Mouse (Mus musculus) forebrain, embryonic 10.5 days (tissue): Measurements from ENCODE around the gene Jarid2. TPM values are rescaled to one million over a fixed set of nuclear protein-coding genes. Genes with fewer than 3 reads are reported as not detected.

Source experiments
- DNase-seq: peaks from one replicate; pipeline ENCODE4 v3.0.0-alpha.2; 2017; ENCODE audit warnings: low spot score; ENCODE audit errors: extremely low spot score
- H3K27ac ChIP-seq: fragments of 300-500 bp; sonication (generic); 2 replicates; pipeline ENCODE4 v1.5.1; 2016; ENCODE audit warnings: mild to moderate bottlenecking
- H3K27me3 ChIP-seq: fragments of 300-500 bp; sonication (generic); 2 replicates; pipeline ENCODE4 v1.6.1; 2016; ENCODE audit warnings: mild to moderate bottlenecking; ENCODE audit not compliant: poor library complexity, severe bottlenecking
- H3K36me3 ChIP-seq: fragments of 300-500 bp; sonication (generic); replicated peaks from 2 replicates; pipeline ENCODE4 v1.6.1; 2016; ENCODE audit warnings: mild to moderate bottlenecking, moderate library complexity
- H3K4me1 ChIP-seq: fragments of 300-500 bp; sonication (generic); 2 replicates; pipeline ENCODE4 v1.6.1; 2016
- H3K4me3 ChIP-seq: fragments of 300-500 bp; sonication (generic); 2 replicates; pipeline ENCODE4 v1.5.1; 2016; ENCODE audit warnings: mild to moderate bottlenecking, moderate library complexity
- H3K9me3 ChIP-seq: fragments of 300-500 bp; sonication (generic); 2 replicates; pipeline ENCODE4 v1.6.1; 2016; ENCODE audit warnings: mild to moderate bottlenecking, moderate library complexity
- WGBS: fragments of 180-500 bp; shearing (Covaris S2); methylation state at CpG from one replicate; pipeline ENCODE4 v1.1.7; 2016; 5-methylcytosine and 5-hydroxymethylcytosine counted together
- polyA plus RNA-seq: library from polyadenylated mRNA; unstranded; fragments of >200 nt; fragmentation: Nextera tagmentation; extraction: Ambion mirVana; gene quantifications from 2 replicates; pipeline ENCODE4 v1.2.1, GENCODE M21; 2016

The Jarid2 gene
- polyA plus RNA-seq, 1 experiment from 2014 or later, result 65.0 TPM

DNA sequence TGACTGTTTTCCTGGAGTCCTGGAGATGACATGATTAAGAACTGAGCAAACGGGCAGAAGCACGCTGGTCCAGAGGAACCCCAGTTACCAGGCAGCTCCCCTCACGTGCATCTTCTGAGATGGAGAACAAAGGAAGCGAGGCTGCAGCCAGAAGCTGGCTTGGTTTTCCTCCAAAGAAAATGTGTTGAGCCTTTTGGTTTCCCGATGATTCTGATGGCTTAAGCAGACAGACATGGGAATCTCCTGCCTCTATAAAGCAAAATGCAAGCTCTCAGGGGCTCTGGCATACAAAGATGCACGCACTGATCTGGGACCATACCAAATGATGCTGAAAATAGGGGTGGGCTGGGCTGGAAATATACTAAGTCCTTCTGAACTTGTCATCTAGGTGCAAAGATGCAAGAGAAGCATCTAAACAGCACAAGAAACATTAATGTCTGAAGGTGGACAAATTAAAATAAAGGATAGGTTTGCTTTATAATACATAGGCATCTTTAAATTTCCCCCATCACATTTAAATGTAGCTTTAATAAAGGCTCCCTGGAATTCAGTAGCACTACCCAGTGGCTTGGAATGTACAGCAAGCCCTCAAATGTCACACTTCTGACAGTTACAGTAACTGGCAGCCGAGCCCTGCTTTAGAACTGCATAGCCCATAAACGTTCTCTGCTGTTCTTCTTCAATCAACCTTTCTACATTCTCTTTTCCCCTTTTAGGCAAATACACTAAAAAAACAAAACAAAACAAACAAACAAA lies 217.8 kb downstream of the Jarid2 start:
- no peak for DNase-seq
- WGBS, result 60% methylated on average over 8 of the region's 8 CpGs

DNA sequence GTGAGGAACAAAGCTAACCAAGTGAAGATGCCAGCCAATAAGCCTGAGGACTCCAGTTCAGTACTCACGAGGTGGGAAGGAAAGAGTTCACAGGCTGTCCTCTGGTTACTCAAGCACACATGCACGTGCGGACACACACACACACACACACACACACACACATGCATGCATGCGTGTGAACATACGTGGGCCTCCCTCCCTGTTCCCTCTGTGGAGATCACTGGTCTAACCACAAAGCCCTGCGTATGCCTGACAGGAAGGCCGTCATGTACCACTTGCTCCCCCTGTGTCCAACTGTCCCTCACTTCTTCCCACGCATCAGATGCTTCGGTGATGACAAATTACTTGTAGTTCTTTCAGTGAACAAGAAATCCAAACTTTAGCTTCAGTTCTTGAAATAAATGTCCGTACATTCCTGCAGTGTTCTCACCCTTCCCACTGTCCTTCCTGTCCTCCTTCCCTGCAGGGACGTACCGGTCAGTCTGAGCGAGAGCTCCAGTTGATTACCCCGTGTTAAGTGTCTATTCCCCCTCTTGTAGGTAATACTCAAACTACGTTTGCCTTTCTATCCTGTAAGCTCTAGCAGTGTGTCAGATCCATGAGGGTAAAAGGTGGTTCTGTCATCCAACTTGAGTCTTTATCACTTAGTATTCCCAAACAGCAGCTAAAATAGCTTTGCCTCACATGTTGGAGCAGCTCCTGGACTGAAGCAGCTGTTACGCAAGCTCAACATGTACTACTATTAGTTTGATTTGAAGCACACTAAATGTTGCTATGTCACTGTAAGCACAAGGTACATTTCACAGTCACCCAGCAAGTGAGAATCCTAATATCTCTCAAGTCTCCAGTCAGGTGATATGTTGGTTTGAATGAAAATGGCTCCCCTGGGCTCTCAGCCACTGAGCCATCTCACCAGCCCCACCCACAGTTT lies 219.3 kb downstream of the Jarid2 start:
- H3K27me3 ChIP-seq, result no peaks in the 10 kb centered on the region
- WGBS, result 91% methylated on average over 16 of the region's 16 CpGs
- H3K9me3 ChIP-seq, result no peaks in the 10 kb centered on the region
- peaks cover 14% of the 10 kb centered on the region for H3K36me3 ChIP-seq
- H3K4me1 ChIP-seq, result peaks cover 34% of the 10 kb centered on the region
- H3K4me3 ChIP-seq, result no peak overlapping the region
- no peak for DNase-seq
- no peak overlapping the region for H3K27ac ChIP-seq

More for the DNA sequence above, 217.8 kb downstream of the Jarid2 start:
- no peaks in the 10 kb centered on the region for H3K27me3 ChIP-seq
- no peaks in the 10 kb centered on the region for H3K9me3 ChIP-seq
- H3K4me1 ChIP-seq, result peaks cover 28% of the 10 kb centered on the region
- H3K4me3 ChIP-seq, result peak overlapping the region; percentile 33; the same call in 1 of the 2 replicates
- H3K27ac ChIP-seq, result peak overlapping the region; percentile 82
- peaks cover 16% of the 10 kb centered on the region for H3K36me3 ChIP-seq

GRCm38 (mm10) chr13:44952393-44953086 lies 223.3 kb downstream of the Jarid2 start:
- Histone ChIP-seq H3K4me3 (no peak overlapping the region), H3K27me3 (no peaks in the 10 kb centered on the region), H3K36me3 (peaks cover 21% of the 10 kb centered on the region), H3K4me1 (peaks cover 18% of the 10 kb centered on the region), H3K9me3 (peaks cover 5% of the 10 kb centered on the region; the same call in 1 of the 2 replicates), H3K27ac (no peak overlapping the region)
- no peak for DNase-seq
- 84% methylated on average over 10 of the region's 10 CpGs for WGBS

DNA sequence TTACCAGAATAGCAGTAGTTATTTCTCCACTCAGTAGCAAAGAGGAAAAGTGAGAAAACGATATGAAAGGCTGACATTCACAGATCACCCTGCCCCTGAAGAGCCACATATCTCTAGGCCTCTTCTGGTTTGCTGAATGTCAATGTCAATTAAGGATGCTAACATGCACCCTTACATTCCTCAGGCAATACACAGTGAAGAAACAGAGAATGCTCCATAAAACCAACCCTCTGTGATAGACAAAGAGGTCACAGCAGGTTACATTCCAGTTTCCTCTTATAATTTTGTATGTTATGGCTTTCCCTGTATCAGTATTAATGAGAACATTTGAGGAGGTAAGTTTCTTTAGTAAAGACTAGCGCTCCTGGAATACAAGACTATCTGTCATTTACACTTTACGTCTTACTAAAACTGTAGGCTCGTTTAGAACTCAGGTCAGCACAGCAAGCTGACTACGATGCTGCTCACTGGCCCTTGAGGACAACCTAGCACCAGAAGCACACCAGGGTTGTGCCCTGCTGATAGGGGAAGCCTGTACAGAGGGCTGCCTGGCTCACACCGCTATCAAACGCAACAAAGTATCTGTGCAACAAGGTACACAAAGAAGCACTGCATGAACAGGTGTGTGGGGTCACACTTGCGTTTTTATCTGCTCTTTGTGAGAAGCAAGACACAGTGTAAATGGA lies 224.4 kb downstream of the Jarid2 start:
- H3K4me1 ChIP-seq, result peaks cover 15% of the 10 kb centered on the region; the same call in 1 of the 2 replicates
- no peaks in the 10 kb centered on the region for H3K27me3 ChIP-seq
- DNase-seq, result no peak
- peaks cover 21% of the 10 kb centered on the region for H3K36me3 ChIP-seq
- 89% methylated on average over 8 of the region's 8 CpGs for WGBS
- H3K27ac ChIP-seq, result no peak overlapping the region
- no peak overlapping the region for H3K4me3 ChIP-seq
- H3K9me3 ChIP-seq, result peaks cover 5% of the 10 kb centered on the region; the same call in 1 of the 2 replicates

DNA sequence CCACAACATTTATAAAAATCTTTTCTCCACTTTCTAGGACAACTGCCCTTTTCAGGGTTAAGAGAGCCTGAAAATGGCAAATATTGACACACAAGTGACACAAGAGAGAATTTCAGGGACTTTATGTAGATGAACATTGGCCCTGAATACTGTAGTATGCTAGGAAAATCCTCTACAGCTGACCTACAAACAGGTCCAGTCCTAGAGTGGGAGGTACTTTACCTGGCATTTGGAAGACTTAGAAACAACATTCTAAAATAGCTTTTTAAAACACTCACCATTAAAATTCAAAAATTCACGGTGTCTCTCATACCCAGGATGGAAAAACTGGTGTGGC lies 224.9 kb downstream of the Jarid2 start:
- Histone ChIP-seq H3K9me3 (peaks cover 5% of the 10 kb centered on the region; the same call in 1 of the 2 replicates), H3K4me3 (no peak overlapping the region), H3K4me1 (peaks cover 15% of the 10 kb centered on the region; the same call in 1 of the 2 replicates), H3K36me3 (peaks cover 21% of the 10 kb centered on the region), H3K27me3 (no peaks in the 10 kb centered on the region), H3K27ac (no peak overlapping the region)
- 93% methylated on average over 1 of the region's 1 CpGs for WGBS
- no peak for DNase-seq

GRCm38 (mm10) chr13:44955781-44956180 lies 226.5 kb downstream of the Jarid2 start:
- Histone ChIP-seq H3K4me1 (peaks cover 15% of the 10 kb centered on the region; the same call in 1 of the 2 replicates), H3K27ac (no peak overlapping the region), H3K9me3 (peaks cover 5% of the 10 kb centered on the region; the same call in 1 of the 2 replicates), H3K4me3 (no peak overlapping the region), H3K27me3 (no peaks in the 10 kb centered on the region), H3K36me3 (peaks cover 21% of the 10 kb centered on the region)
- no peak for DNase-seq
- 89% methylated on average over 6 of the region's 6 CpGs for WGBS

- Histone ChIP-seq H3K27me3 (no peaks in the 10 kb centered on the region), H3K4me1 (peaks cover 18% of the 10 kb centered on the region; the same call in 1 of the 2 replicates), H3K36me3 (peaks cover 23% of the 10 kb centered on the region), H3K9me3 (peaks cover 5% of the 10 kb centered on the region; the same call in 1 of the 2 replicates), H3K27ac (no peak overlapping the region), H3K4me3 (no peak overlapping the region)
- no peak for DNase-seq
- WGBS, result 94% methylated on average over 8 of the region's 8 CpGs
These were observed 227.8 kb downstream of the Jarid2 start for GRCm38 (mm10) chr13:44957049-44957448.

- Histone ChIP-seq H3K4me3 (no peak overlapping the region), H3K27me3 (no peaks in the 10 kb centered on the region), H3K36me3 (peaks cover 44% of the 10 kb centered on the region), H3K4me1 (peaks cover 6% of the 10 kb centered on the region; the same call in 1 of the 2 replicates), H3K27ac (no peak overlapping the region), H3K9me3 (peaks cover 4% of the 10 kb centered on the region; the same call in 1 of the 2 replicates)
- WGBS, result 95% methylated on average over 5 of the region's 5 CpGs
- DNase-seq, result no peak
These were observed 231.4 kb downstream of the Jarid2 start for GRCm38 (mm10) chr13:44960542-44961291.
